Mouse (Mus musculus) embryonic facial prominence, embryonic 11.5 days (tissue): ENCODE measurements around the gene Castor2. TPM values are rescaled to one million over a fixed set of nuclear protein-coding genes. Genes with fewer than 3 reads are reported as not detected.

ENCODE experiments used
- ATAC-seq: fragments of 200-750 bp; cut with Nextera tagmentation; replicated peaks from 2 replicates; pipeline ENCODE4 v1.8.0; 2017; ENCODE audit warnings: low read depth; ENCODE audit not compliant: insufficient number of reproducible peaks, low FRiP score, low TSS enrichment
- DNase-seq: peaks from one replicate; pipeline ENCODE4 v3.0.0-alpha.2; 2015; ENCODE audit warnings: low spot score
- H3K27ac ChIP-seq: fragments of 300-500 bp; sonication (generic); replicated peaks from 2 replicates; pipeline ENCODE4 v1.5.1; 2014; ENCODE audit warnings: mild to moderate bottlenecking, low read depth, low read length, control low read depth
- H3K27me3 ChIP-seq: fragments of 300-500 bp; sonication (generic); 2 replicates; pipeline ENCODE4 v1.6.1; 2014; ENCODE audit warnings: mild to moderate bottlenecking, low read length, moderate library complexity, mixed read lengths; ENCODE audit not compliant: control insufficient read depth, insufficient read depth
- H3K36me3 ChIP-seq: fragments of 300-500 bp; sonication (generic); replicated peaks from 2 replicates; pipeline ENCODE4 v1.6.1; 2014; ENCODE audit warnings: low read depth, mild to moderate bottlenecking, low read length, moderate library complexity, mixed read lengths; ENCODE audit not compliant: control insufficient read depth, insufficient read depth
- H3K4me1 ChIP-seq: fragments of 300-500 bp; sonication (generic); 2 replicates; pipeline ENCODE4 v1.6.1; 2014; ENCODE audit warnings: low read length, mixed read lengths; ENCODE audit not compliant: control insufficient read depth, insufficient read depth
- H3K4me2 ChIP-seq: fragments of 300-500 bp; sonication (generic); 2 replicates; pipeline ENCODE4 v1.6.1; 2014; ENCODE audit warnings: low read depth, mild to moderate bottlenecking, control low read depth, low read length, moderate library complexity
- H3K4me3 ChIP-seq: fragments of 300-500 bp; sonication (generic); 2 replicates; pipeline ENCODE4 v1.5.1; 2014; ENCODE audit warnings: low read depth, low read length, control low read depth
- H3K9ac ChIP-seq: fragments of 300-500 bp; sonication (generic); replicated peaks from 2 replicates; pipeline ENCODE4 v1.6.1; 2014; ENCODE audit warnings: mild to moderate bottlenecking, control low read depth, low read length
- H3K9me3 ChIP-seq: fragments of 300-500 bp; sonication (generic); replicated peaks from 2 replicates; pipeline ENCODE4 v1.6.1; 2016; ENCODE audit warnings: mild to moderate bottlenecking, low read length, inconsistent platforms, mixed read lengths; ENCODE audit not compliant: control insufficient read depth
- WGBS: fragments of 180-500 bp; shearing (Covaris S2); extraction: QIAGEN DNeasy Blood & Tissue Kit; methylation state at CpG from one replicate; pipeline ENCODE4 v1.1.7; 2014; 5-methylcytosine and 5-hydroxymethylcytosine counted together
- polyA plus RNA-seq: library from polyadenylated mRNA; unstranded; fragments of >200 nt; fragmentation: Nextera tagmentation; extraction: Ambion mirVana; gene quantifications from 2 replicates; pipeline ENCODE4 v1.2.1, GENCODE M21; 2014

Gene Castor2
- polyA plus RNA-seq, 1 experiment from 2014 or later, result 8.4 TPM

GRCm38 (mm10) chr5:134115639-134116259 is 16.2 kb downstream of the Castor2 start:
- DNase-seq (no peak), ATAC-seq (no peak)
- no peaks in the 10 kb centered on the region for H3K27me3 ChIP-seq
- no peak overlapping the region for H3K4me3 ChIP-seq
- no peaks in the 10 kb centered on the region for H3K9me3 ChIP-seq
- 90% methylated on average over 7 of the region's 7 CpGs for WGBS
- no peak overlapping the region for H3K4me2 ChIP-seq
- H3K36me3 ChIP-seq, result no peaks in the 10 kb centered on the region
- no peaks in the 10 kb centered on the region for H3K4me1 ChIP-seq
- no peak overlapping the region for H3K9ac ChIP-seq
- H3K27ac ChIP-seq, result no peak overlapping the region

DNA sequence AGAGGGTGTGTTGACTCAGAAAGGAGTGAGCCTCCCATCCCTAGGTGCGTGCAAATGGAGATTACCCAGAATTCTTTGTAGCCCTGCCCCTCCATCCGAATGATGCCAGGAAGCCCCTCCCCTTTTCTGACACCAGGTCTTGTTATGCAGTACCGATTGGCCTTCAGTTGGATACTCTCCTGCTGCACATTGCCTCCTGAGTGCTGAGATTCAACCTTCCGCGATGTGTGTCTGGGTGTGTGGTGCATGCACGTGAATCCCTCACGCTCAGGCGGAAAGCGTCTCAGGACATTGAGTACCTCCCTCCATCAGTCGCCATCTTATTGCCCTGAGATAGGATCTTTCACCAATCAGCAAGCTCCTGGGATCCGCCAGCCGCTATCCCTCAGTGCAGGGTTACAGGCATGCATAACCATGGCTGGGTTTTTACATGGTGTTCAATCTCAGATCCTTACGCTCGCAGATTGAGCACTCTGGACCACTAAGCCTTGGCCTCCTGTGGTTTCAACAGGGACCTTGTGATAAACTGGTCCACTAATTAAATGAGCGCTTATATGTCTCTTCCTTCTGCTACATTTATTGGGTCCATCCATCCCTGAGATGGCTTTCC is 19.4 kb downstream of the Castor2 start:
- DNase-seq (no peak), ATAC-seq (no peak)
- no peak overlapping the region for H3K4me2 ChIP-seq
- H3K27ac ChIP-seq, result no peak overlapping the region
- H3K4me3 ChIP-seq, result no peak overlapping the region
- H3K9me3 ChIP-seq, result no peaks in the 10 kb centered on the region
- 90% methylated on average over 15 of the region's 15 CpGs for WGBS
- no peaks in the 10 kb centered on the region for H3K27me3 ChIP-seq
- H3K4me1 ChIP-seq, result no peaks in the 10 kb centered on the region
- H3K36me3 ChIP-seq, result no peaks in the 10 kb centered on the region
- H3K9ac ChIP-seq, result no peak overlapping the region

DNA sequence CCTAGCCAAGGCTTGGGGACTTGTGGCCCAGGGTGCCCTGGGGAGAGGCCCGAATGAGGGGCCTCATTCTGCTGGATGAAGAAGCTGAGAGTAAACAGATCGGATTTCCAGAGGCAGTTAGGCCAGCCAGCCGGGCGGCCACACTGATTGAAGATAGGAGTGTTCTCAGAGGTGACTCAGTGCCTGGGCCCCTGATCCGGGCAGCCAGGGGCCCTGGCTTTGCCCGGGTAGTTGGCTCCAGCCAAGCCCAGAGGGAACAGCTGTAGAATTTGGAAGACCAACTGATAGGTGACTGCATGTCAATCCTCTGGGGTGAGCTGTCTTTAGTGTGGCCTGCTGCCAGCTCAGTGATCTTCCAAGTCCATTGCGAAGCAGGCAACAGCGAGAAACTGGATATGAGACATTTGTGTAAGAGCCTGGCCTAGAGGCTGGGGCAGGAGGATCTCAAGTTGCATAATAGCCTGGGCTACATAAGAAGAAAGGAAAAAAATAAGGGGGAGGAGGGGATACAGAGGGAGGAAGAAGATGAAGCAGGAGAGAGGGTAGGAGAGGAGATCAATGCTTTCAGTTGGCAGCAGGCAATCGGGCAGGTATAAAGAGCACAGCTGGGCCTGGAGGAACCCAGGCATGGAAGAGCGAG is 20.1 kb downstream of the Castor2 start:
- no peak for DNase-seq
- WGBS, result 61% methylated on average over 10 of the region's 10 CpGs
- H3K36me3 ChIP-seq, result no peaks in the 10 kb centered on the region

GRCm38 (mm10) chr5:134120135-134120534 is 20.6 kb downstream of the Castor2 start:
- DNase-seq, result no peak
- Histone ChIP-seq H3K27me3 (no peaks in the 10 kb centered on the region), H3K9ac (no peak overlapping the region)

More for the DNA sequence above, 20.1 kb downstream of the Castor2 start:
- Histone ChIP-seq H3K9me3 (no peaks in the 10 kb centered on the region), H3K4me2 (no peak overlapping the region), H3K4me3 (no peak overlapping the region), H3K9ac (no peak overlapping the region), H3K4me1 (no peaks in the 10 kb centered on the region), H3K27me3 (no peaks in the 10 kb centered on the region), H3K27ac (no peak overlapping the region)
- no peak for ATAC-seq

DNA sequence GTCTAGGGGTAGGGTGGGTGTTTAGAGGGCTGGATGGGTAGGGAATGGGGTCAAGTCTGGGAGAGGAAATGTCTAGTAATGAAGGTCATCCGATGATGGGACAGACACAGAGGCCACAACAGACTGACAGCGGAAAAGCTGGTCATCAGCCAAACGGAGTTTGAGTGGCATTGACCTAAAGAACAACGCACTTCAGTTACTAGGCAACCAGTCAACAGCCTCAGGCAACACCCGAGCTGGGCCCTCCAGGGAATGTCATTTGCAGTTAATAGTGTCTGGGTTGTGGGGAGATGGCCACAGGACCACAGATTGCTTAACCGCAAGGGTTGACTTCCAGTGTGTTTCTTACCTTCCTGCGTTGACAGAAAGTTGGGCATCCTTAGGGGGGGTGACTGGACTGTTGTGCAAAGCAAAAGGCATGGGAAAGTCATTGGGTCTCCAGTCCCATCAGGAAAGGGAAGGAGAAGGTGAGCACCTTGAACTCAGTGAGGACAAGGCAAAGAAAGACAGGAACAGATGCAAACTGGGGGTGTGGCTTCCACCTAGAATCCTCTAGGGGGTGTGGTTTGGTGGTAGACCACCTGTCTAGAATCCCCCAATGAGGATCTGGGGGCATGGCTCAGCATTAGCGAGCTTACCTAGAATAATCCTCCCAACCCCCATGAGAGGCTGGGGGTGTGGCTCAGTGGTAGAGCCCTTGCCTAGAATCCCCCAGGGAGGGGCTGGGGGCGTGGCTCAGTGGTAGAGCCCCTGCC is 21.8 kb downstream of the Castor2 start:
- Histone ChIP-seq H3K4me1 (no peaks in the 10 kb centered on the region), H3K9ac (no peak overlapping the region), H3K36me3 (no peaks in the 10 kb centered on the region), H3K4me2 (no peak overlapping the region), H3K4me3 (no peak overlapping the region), H3K27ac (no peak overlapping the region), H3K27me3 (no peaks in the 10 kb centered on the region), H3K9me3 (no peaks in the 10 kb centered on the region)
- WGBS, result 64% methylated on average over 9 of the region's 9 CpGs
- DNase-seq, result peak; percentile 22
- no peak for ATAC-seq

More at GRCm38 (mm10) chr5:134120135-134120534, 20.6 kb downstream of the Castor2 start:
- Histone ChIP-seq H3K27ac (no peak overlapping the region), H3K4me3 (no peak overlapping the region), H3K36me3 (no peaks in the 10 kb centered on the region), H3K4me2 (no peak overlapping the region), H3K4me1 (no peaks in the 10 kb centered on the region), H3K9me3 (no peaks in the 10 kb centered on the region)
- 89% methylated on average over 3 of the region's 3 CpGs for WGBS
- no peak for ATAC-seq

GRCm38 (mm10) chr5:134121893-134122259 is 22.4 kb downstream of the Castor2 start:
- no peaks in the 10 kb centered on the region for H3K4me1 ChIP-seq
- no peak overlapping the region for H3K4me2 ChIP-seq
- DNase-seq (no peak), ATAC-seq (no peak)
- no peaks in the 10 kb centered on the region for H3K27me3 ChIP-seq
- no peaks in the 10 kb centered on the region for H3K9me3 ChIP-seq
- no peaks in the 10 kb centered on the region for H3K36me3 ChIP-seq
- 74% methylated on average over 4 of the region's 4 CpGs for WGBS
- H3K27ac ChIP-seq, result no peak overlapping the region
- H3K4me3 ChIP-seq, result no peak overlapping the region
- no peak overlapping the region for H3K9ac ChIP-seq

DNA sequence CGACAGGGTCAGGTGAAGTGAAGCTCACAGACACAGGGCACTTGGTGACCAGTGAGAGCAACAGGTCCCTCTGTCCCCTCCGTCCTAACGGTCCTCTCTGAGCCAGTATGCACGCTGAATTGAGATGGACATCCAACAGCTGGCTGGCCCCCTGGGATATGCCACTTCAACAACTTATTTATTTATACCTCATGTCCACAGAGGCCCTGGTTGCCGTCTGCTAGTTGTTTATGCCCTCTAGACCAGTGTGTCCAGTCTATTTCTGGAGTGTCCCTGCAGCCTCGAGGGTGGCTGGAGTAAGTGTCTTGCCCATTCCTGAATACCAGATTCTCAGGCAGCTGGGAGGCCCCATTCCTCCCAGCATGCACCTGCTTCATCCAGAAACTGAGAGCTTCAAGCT is 24.3 kb downstream of the Castor2 start:
- Histone ChIP-seq H3K4me3 (no peak overlapping the region), H3K4me1 (no peaks in the 10 kb centered on the region), H3K9ac (no peak overlapping the region), H3K4me2 (no peak overlapping the region), H3K27me3 (no peaks in the 10 kb centered on the region), H3K27ac (no peak overlapping the region), H3K36me3 (no peaks in the 10 kb centered on the region; the same call in 1 of the 2 replicates), H3K9me3 (no peaks in the 10 kb centered on the region)
- DNase-seq (no peak), ATAC-seq (no peak)
- WGBS, result 79% methylated on average over 6 of the region's 6 CpGs
